Mouse (Mus musculus): ENCODE results near the gene Eps8.

GRCm38 (mm10) chr6:137702186-137702585 lies 47.5 kb upstream of the Eps8 start:
- TF ChIP-seq POLR2A (IDR thresholded peaks at IDR 0.05; ENCODE audit: insufficient read depth, low read length), result no peak
- no peak for TF ChIP-seq CTCF (IDR thresholded peaks at IDR 0.05; ENCODE audit: low read depth, low read length)

All from ES-Bruce4 (cell line).